Mouse (Mus musculus): ENCODE data around the gene Myadm. TPM values are rescaled to one million over a fixed set of nuclear protein-coding genes. Genes with fewer than 3 reads are reported as not detected.

The Myadm gene
- total and polyA plus RNA-seq, 2 experiments from 2014 or later, result 24.2 to 39.4 TPM

- DNase-seq (ENCODE audit: low spot score) (peak; percentile 89), ATAC-seq (ENCODE audit: low FRiP score) (peak; percentile 83)
- H3K4me2 ChIP-seq (ENCODE audit: low read depth, low read length, poor library complexity, severe bottlenecking), result peak overlapping the region; percentile 84
- H3K27me3 ChIP-seq (ENCODE audit: insufficient read depth, low read length), result no peaks in the 10 kb centered on the region
- H3K36me3 ChIP-seq (ENCODE audit: insufficient read depth, low read length), result 0 out of 2 replicates have a peak, but pooled peaks cover 4% of the 10 kb centered on the region
- peak; percentile 45 for TF ChIP-seq CTCF (IDR thresholded peaks at IDR 0.05)
- peak overlapping the region; percentile 79 for H3K4me3 ChIP-seq (ENCODE audit: low read depth, low read length)
- H3K27ac ChIP-seq (ENCODE audit: low read depth, low read length), result peak overlapping the region; percentile 85
- H3K9me3 ChIP-seq (ENCODE audit: low read length), result no peaks in the 10 kb centered on the region
- H3K4me1 ChIP-seq (ENCODE audit: insufficient read depth, low read length), result peaks cover 8% of the 10 kb centered on the region; the same call in 1 of the 2 replicates
- peak overlapping the region; percentile 60 for H3K9ac ChIP-seq (replicated peaks; ENCODE audit: low read length, poor library complexity, severe bottlenecking)
- WGBS, result 1% methylated on average over 25 of the region's 27 CpGs
Measured at GRCm38 (mm10) chr7:3331581-3332223, 42.8 kb downstream of the Myadm start.

GRCm38 (mm10) chr7:3332224-3332615 is 43.3 kb downstream of the Myadm start:
- peak; percentile 7 for DNase-seq (ENCODE audit: low spot score)
- no peak for TF ChIP-seq CTCF (IDR thresholded peaks at IDR 0.05)

GRCm38 (mm10) chr7:3332619-3333521 is 44.0 kb downstream of the Myadm start, which contains the start of gene Cacng7:
Gene Cacng7 (plus strand): TSS chr7:3332955.
- under 1% methylated on average over 64 of the region's 65 CpGs for WGBS
- TF ChIP-seq CTCF (IDR thresholded peaks at IDR 0.05), result no peak
- Histone ChIP-seq H3K9me3 (ENCODE audit: low read length) (no peaks in the 10 kb centered on the region), H3K4me1 (ENCODE audit: insufficient read depth, low read length) (peaks cover 8% of the 10 kb centered on the region; the same call in 1 of the 2 replicates), H3K27ac (ENCODE audit: low read depth, low read length) (peak within 1 kb of the TSS; percentile 85), H3K27me3 (ENCODE audit: insufficient read depth, low read length) (no peaks in the 10 kb centered on the region), H3K4me3 (ENCODE audit: low read depth, low read length) (peak within 1 kb of the TSS; percentile 79), H3K9ac (replicated peaks; ENCODE audit: low read length, poor library complexity, severe bottlenecking) (peak within 1 kb of the TSS; percentile 96), H3K4me2 (ENCODE audit: low read depth, low read length, poor library complexity, severe bottlenecking) (peak within 1 kb of the TSS; percentile 84), H3K36me3 (ENCODE audit: insufficient read depth, low read length) (0 out of 2 replicates have a peak, but pooled peaks cover 4% of the 10 kb centered on the region)
- DNase-seq (ENCODE audit: low spot score) (peak; percentile 85), ATAC-seq (ENCODE audit: low FRiP score) (peak; percentile 83)

More at GRCm38 (mm10) chr7:3332224-3332615, 43.3 kb downstream of the Myadm start:
- Histone ChIP-seq H3K27me3 (ENCODE audit: insufficient read depth, low read length) (no peaks in the 10 kb centered on the region), H3K9me3 (ENCODE audit: low read length) (no peaks in the 10 kb centered on the region), H3K4me2 (ENCODE audit: low read depth, low read length, poor library complexity, severe bottlenecking) (peak overlapping the region; percentile 84), H3K27ac (ENCODE audit: low read depth, low read length) (peak overlapping the region; percentile 85), H3K4me3 (ENCODE audit: low read depth, low read length) (peak overlapping the region; percentile 79), H3K36me3 (ENCODE audit: insufficient read depth, low read length) (0 out of 2 replicates have a peak, but pooled peaks cover 4% of the 10 kb centered on the region), H3K9ac (replicated peaks; ENCODE audit: low read length, poor library complexity, severe bottlenecking) (peak overlapping the region; percentile 60; the same call in 1 of the 2 replicates), H3K4me1 (ENCODE audit: insufficient read depth, low read length) (peaks cover 8% of the 10 kb centered on the region; the same call in 1 of the 2 replicates)
- WGBS, result under 1% methylated on average over 4 of the region's 4 CpGs
- no peak for ATAC-seq (ENCODE audit: low FRiP score)

GRCm38 (mm10) chr7:3333542-3333941 is 44.7 kb downstream of the Myadm start:
- ATAC-seq (ENCODE audit: low FRiP score), result no peak
- Histone ChIP-seq H3K4me3 (ENCODE audit: low read depth, low read length) (peak overlapping the region; percentile 79), H3K9me3 (ENCODE audit: low read length) (no peaks in the 10 kb centered on the region), H3K4me2 (ENCODE audit: low read depth, low read length, poor library complexity, severe bottlenecking) (peak overlapping the region; percentile 84), H3K27me3 (ENCODE audit: insufficient read depth, low read length) (no peaks in the 10 kb centered on the region), H3K9ac (replicated peaks; ENCODE audit: low read length, poor library complexity, severe bottlenecking) (peak overlapping the region; percentile 96), H3K36me3 (ENCODE audit: insufficient read depth, low read length) (no peaks in the 10 kb centered on the region), H3K27ac (ENCODE audit: low read depth, low read length) (peak overlapping the region; percentile 85), H3K4me1 (ENCODE audit: insufficient read depth, low read length) (peaks cover 8% of the 10 kb centered on the region; the same call in 1 of the 2 replicates)
- DNase-seq (ENCODE audit: low spot score), result peak; percentile 9
- TF ChIP-seq CTCF (IDR thresholded peaks at IDR 0.05), result no peak
- WGBS, result 3% methylated on average over 5 of the region's 5 CpGs

GRCm38 (mm10) chr7:3336412-3336811 is 47.5 kb downstream of the Myadm start:
- Histone ChIP-seq H3K9me3 (ENCODE audit: low read length) (no peaks in the 10 kb centered on the region), H3K9ac (replicated peaks; ENCODE audit: low read length, poor library complexity, severe bottlenecking) (no peak overlapping the region), H3K4me2 (ENCODE audit: low read depth, low read length, poor library complexity, severe bottlenecking) (no peak overlapping the region), H3K27me3 (ENCODE audit: insufficient read depth, low read length) (no peaks in the 10 kb centered on the region), H3K4me1 (ENCODE audit: insufficient read depth, low read length) (peaks cover 8% of the 10 kb centered on the region; the same call in 1 of the 2 replicates), H3K4me3 (ENCODE audit: low read depth, low read length) (no peak overlapping the region), H3K27ac (ENCODE audit: low read depth, low read length) (no peak overlapping the region), H3K36me3 (ENCODE audit: insufficient read depth, low read length) (peaks cover 12% of the 10 kb centered on the region)
- 60% methylated on average over 17 of the region's 17 CpGs for WGBS
- ATAC-seq (ENCODE audit: low FRiP score) (no peak), DNase-seq (ENCODE audit: low spot score) (no peak)
- no peak for TF ChIP-seq CTCF (IDR thresholded peaks at IDR 0.05)
